8 mouse cellular contexts compared by ENCODE assay signal in genomic region chr5:109466576-109467506, GRCm38 (mm10). TPM values are rescaled to one million over a fixed set of nuclear protein-coding genes. Genes with fewer than 3 reads are reported as not detected.
DNase-seq lines count a peak whose midpoint lies in the region; ATAC-seq and TF ChIP-seq lines count a peak whose summit lies in the region.

No protein-coding gene starts in this region.

- no peaks in the 10 kb centered on the region for H3K27me3 ChIP-seq in forebrain, embryonic 11.5 days (ENCODE audit: control insufficient read depth, insufficient read depth, low read length)
- H3K27me3 ChIP-seq in kidney, adult 2 months (replicated peaks; ENCODE audit: control insufficient read depth, insufficient read depth, low read length), result no peaks in the 10 kb centered on the region
- H3K27me3 ChIP-seq in liver, adult 2 months (ENCODE audit: control insufficient read depth, insufficient read depth, low read length), result no peaks in the 10 kb centered on the region

- no peak overlapping the region for H3K9ac ChIP-seq in forebrain, embryonic 11.5 days (ENCODE audit: low read length)
- no peak overlapping the region for H3K9ac ChIP-seq in liver, adult 2 months (ENCODE audit: low read depth, low read length)

- DNase-seq in frontal cortex, adult 2 months (ENCODE audit: extremely low spot score in 1 of 2, low spot score in 1 of 2), result peak; percentile 1 to 20
- no peak for DNase-seq in frontal cortex, postnatal 14 days (ENCODE audit: low spot score in 2 of 2)
- peak; percentile 60 for DNase-seq in adrenal gland, adult 2 months
- DNase-seq in forebrain, embryonic 11.5 days (ENCODE audit: low spot score), result no peak
- DNase-seq in kidney, adult 2 months, result peak; percentile 16
- peak; percentile 79 for DNase-seq in liver, adult 2 months (ENCODE audit: extremely low read depth, low read depth, low spot score)
- peak; percentile 15 for DNase-seq in retina, adult 2 months (ENCODE audit: low read depth, low spot score)
- DNase-seq in gastrocnemius, postnatal 4 days (ENCODE audit: low spot score in 2 of 2), result no peak

- TF ChIP-seq POLR2A in kidney, adult 2 months (IDR thresholded peaks at IDR 0.05; ENCODE audit: low read depth, low read length), result no peak
- TF ChIP-seq POLR2A in liver, adult 2 months (IDR thresholded peaks at IDR 0.05; ENCODE audit: extremely low read depth, insufficient read depth, low read length), result no peak

- peak overlapping the region; percentile 9; the same call in 1 of the 2 replicates for H3K4me3 ChIP-seq in forebrain, embryonic 11.5 days (ENCODE audit: low read depth, low read length)
- H3K4me3 ChIP-seq in kidney, adult 2 months (ENCODE audit: insufficient read depth, low read depth, low read length), result peak overlapping the region; percentile 36; the same call in 1 of the 2 replicates
- H3K4me3 ChIP-seq in liver, adult 2 months (ENCODE audit: insufficient read depth, low read depth, low read length), result no peak overlapping the region

- no peaks in the 10 kb centered on the region for H3K4me1 ChIP-seq in forebrain, embryonic 11.5 days (replicated peaks; ENCODE audit: control insufficient read depth, insufficient read depth, low read length)
- no peaks in the 10 kb centered on the region for H3K4me1 ChIP-seq in kidney, adult 2 months (ENCODE audit: control insufficient read depth, insufficient read depth, low read length)
- no peaks in the 10 kb centered on the region for H3K4me1 ChIP-seq in liver, adult 2 months (ENCODE audit: control insufficient read depth, insufficient read depth, low read length)

- 31% methylated on average over 17 of the region's 21 CpGs for WGBS in forebrain, embryonic 11.5 days
- 21% methylated on average over 19 of the region's 21 CpGs for WGBS in kidney, adult 2 months
- WGBS in liver, adult 2 months, result 23% methylated on average over 18 of the region's 21 CpGs

- peak overlapping the region; percentile 24; the same call in 1 of the 2 replicates for H3K4me2 ChIP-seq in forebrain, embryonic 11.5 days (ENCODE audit: low read depth, low read length, severe bottlenecking)

- no peak for TF ChIP-seq CTCF in kidney, adult 2 months (conservative IDR thresholded peaks at IDR 0.05; ENCODE audit: insufficient read depth, insufficient read length, low read depth, low read length)
- TF ChIP-seq CTCF in liver, adult 2 months (IDR thresholded peaks at IDR 0.05; ENCODE audit: low read depth, low read length), result no peak

- peaks cover 3% of the 10 kb centered on the region; the same call in 1 of the 2 replicates for H3K9me3 ChIP-seq in forebrain, embryonic 11.5 days (ENCODE audit: control insufficient read depth, low read length)

- no peaks in the 10 kb centered on the region for H3K79me2 ChIP-seq in liver, adult 2 months (ENCODE audit: control insufficient read depth, insufficient read depth, low read length)

- peak; percentile 83 for ATAC-seq in forebrain, embryonic 11.5 days (replicated peaks; ENCODE audit: low FRiP score)

- H3K36me3 ChIP-seq in forebrain, embryonic 11.5 days (ENCODE audit: control insufficient read depth, insufficient read depth, low read length), result no peaks in the 10 kb centered on the region
- no peaks in the 10 kb centered on the region for H3K36me3 ChIP-seq in kidney, adult 2 months (ENCODE audit: control insufficient read depth, insufficient read depth, low read length)
- H3K36me3 ChIP-seq in liver, adult 2 months (ENCODE audit: control insufficient read depth, insufficient read depth, low read length), result no peaks in the 10 kb centered on the region

- H3K27ac ChIP-seq in forebrain, embryonic 11.5 days (ENCODE audit: low read depth, low read length), result no peak overlapping the region
- H3K27ac ChIP-seq in kidney, adult 2 months (ENCODE audit: insufficient read depth, low read depth, low read length), result no peak overlapping the region
- H3K27ac ChIP-seq in liver, adult 2 months (replicated peaks; ENCODE audit: insufficient read depth, low read depth, low read length), result no peak overlapping the region

RNA-seq across cellular contexts. Expression of gene Vmn2r17, which starts 47.4 kb away (rescaled TPM):
- not detected in 2 replicates for polyA plus RNA-seq in frontal cortex, adult 2 months (2012; rRNA removed)
- not detected for total RNA-seq in adrenal gland, adult 2 months (2021)
- polyA plus RNA-seq in adrenal gland, adult 2 months (2012; rRNA removed), result not detected in 2 replicates
- not detected in 2 replicates for polyA plus RNA-seq in forebrain, embryonic 11.5 days (2014; fragmentation: Nextera tagmentation; extraction: Ambion mirVana)
- polyA plus RNA-seq in kidney, adult 2 months (2012; rRNA removed), result not detected in 2 replicates
- not detected in 2 replicates for total RNA-seq in liver, adult 2 months (2014; rRNA removed)
- polyA plus RNA-seq in liver, adult 2 months (2012; rRNA removed), result not detected in 2 replicates
- total RNA-seq in gastrocnemius, postnatal 4 days (2021), result not detected

Comparison
In these comparisons a context has a peak if more than half of its experiments do, and no peak if none do; other contexts are left out.
1. DNase-seq: peak in frontal cortex, adult 2 months (2 of 2), adrenal gland, adult 2 months (single experiment), kidney, adult 2 months (single experiment), liver, adult 2 months (single experiment) and retina, adult 2 months (single experiment); none in frontal cortex, postnatal 14 days (0 of 2), forebrain, embryonic 11.5 days (single experiment) and gastrocnemius, postnatal 4 days (0 of 2).